ENCODE assay signal across 21 mouse cellular contexts in the genomic region with DNA sequence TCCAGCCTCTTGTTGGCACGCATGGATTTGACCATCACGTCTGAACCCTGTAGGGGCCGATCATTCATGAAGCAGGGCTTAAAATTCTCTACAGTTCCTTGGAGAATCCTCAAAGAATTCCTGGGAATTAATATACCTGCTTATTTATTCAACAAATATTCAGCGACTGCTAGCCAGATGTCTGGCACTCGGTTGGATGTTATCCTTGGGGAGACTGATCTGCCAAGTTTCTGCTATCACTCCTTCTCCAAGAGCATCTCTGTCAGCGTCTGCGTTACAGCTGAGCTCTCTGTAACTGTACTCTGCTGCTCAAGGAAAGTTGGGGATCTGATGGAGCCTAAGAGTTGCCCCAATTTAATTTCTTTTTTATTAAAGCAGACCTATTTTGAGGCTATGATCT. TPM values are rescaled to one million over a fixed set of nuclear protein-coding genes. Genes with fewer than 3 reads are reported as not detected.
DNase-seq lines count a peak whose midpoint lies in the region; ATAC-seq lines count a peak whose summit lies in the region.
"Had no signal": no experiment of that assay in that cellular context is flagged by ENCODE, and none has a peak within 500 bp of the region (broad histone marks: within the 10 kb centered on the region; RNA-seq: fewer than 3 reads in every experiment).

No protein-coding gene starts in this region.

- no peak for ATAC-seq in forebrain, embryonic 13.5 days
- no peak for ATAC-seq in forebrain, embryonic 15.5 days (replicated peaks)
- no peak for ATAC-seq in heart, embryonic 14.5 days (ENCODE audit: insufficient number of reproducible peaks, insufficient read depth, low FRiP score, low read depth)
- ATAC-seq in lung, embryonic 15.5 days (ENCODE audit: borderline replicate concordance, extremely low read depth, low FRiP score, low TSS enrichment): no peak; the same call in 1 of the 2 replicates
- ATAC-seq: CD4-positive, CD25-positive, alpha-beta regulatory T cell, adult 4 months; inflammation-experienced regulatory T-cells, adult 6 months; liver, embryonic 12.5 days; midbrain, embryonic 13.5 days had no signal

- H3K27me3 ChIP-seq in forebrain, embryonic 13.5 days: no peaks in the 10 kb centered on the region
- H3K27me3 ChIP-seq in forebrain, embryonic 15.5 days: no peaks in the 10 kb centered on the region
- H3K27me3 ChIP-seq in heart, embryonic 14.5 days (ENCODE audit: control insufficient read depth, insufficient read depth, low read length): no peaks in the 10 kb centered on the region
- 0 out of 2 replicates have a peak, but pooled peaks cover 4% of the 10 kb centered on the region for H3K27me3 ChIP-seq in lung, embryonic 15.5 days
- H3K27me3 ChIP-seq: midbrain, embryonic 13.5 days; stomach, embryonic 15.5 days had no signal

- 0 out of 2 replicates have a peak overlapping the region, but pooled peaks have one; percentile 2 for H3K27ac ChIP-seq in forebrain, embryonic 13.5 days
- no peak overlapping the region for H3K27ac ChIP-seq in forebrain, embryonic 15.5 days (replicated peaks)
- 0 out of 4 replicates have a peak overlapping the region, but pooled peaks of 1 of the 2 experiments have one; percentile 24 for H3K27ac ChIP-seq in heart, embryonic 14.5 days (replicated peaks in 1 of 2; ENCODE audit: control insufficient read depth in 1 of 2, insufficient read depth in 1 of 2, low read depth in 2 of 2, low read length in 2 of 2)
- peak overlapping the region; percentile 7; the same call in 1 of the 2 replicates for H3K27ac ChIP-seq in lung, embryonic 15.5 days
- H3K27ac ChIP-seq: liver, embryonic 12.5 days; midbrain, embryonic 13.5 days; stomach, embryonic 15.5 days had no signal

- no peaks in the 10 kb centered on the region for H3K36me3 ChIP-seq in forebrain, embryonic 13.5 days (ENCODE audit: poor library complexity, severe bottlenecking)
- no peaks in the 10 kb centered on the region for H3K36me3 ChIP-seq in forebrain, embryonic 15.5 days
- H3K36me3 ChIP-seq in heart, embryonic 14.5 days (ENCODE audit: control insufficient read depth, insufficient read depth, low read length): no peaks in the 10 kb centered on the region
- no peaks in the 10 kb centered on the region for H3K36me3 ChIP-seq in lung, embryonic 15.5 days
- H3K36me3 ChIP-seq: liver, embryonic 12.5 days; midbrain, embryonic 13.5 days; stomach, embryonic 15.5 days had no signal

- no peak for DNase-seq in heart, adult 9 months (ENCODE audit: low spot score in 2 of 2)
- no peak for DNase-seq in lung, adult 18-20 months
- DNase-seq in skeletal muscle tissue, adult 2 months (ENCODE audit: low read depth, low spot score): peak; percentile 13
- no peak for DNase-seq in right cerebral cortex, postnatal 10 days (ENCODE audit: low spot score in 2 of 2)
- DNase-seq: adrenal gland, postnatal 14 days; cerebellum, adult 11 months; kidney, adult 2 months; kidney, postnatal 25 days; lung, postnatal 10 days; thymus, adult 18-20 months; thymus, postnatal 4 days had no signal

- 63% methylated on average over 7 of the region's 7 CpGs for WGBS in forebrain, embryonic 13.5 days
- 42% methylated on average over 7 of the region's 7 CpGs for WGBS in forebrain, embryonic 15.5 days
- WGBS in heart, embryonic 14.5 days: 41% methylated on average over 7 of the region's 7 CpGs
- WGBS in lung, embryonic 15.5 days: 40% methylated on average over 7 of the region's 7 CpGs

- H3K4me2 ChIP-seq in forebrain, embryonic 13.5 days: no peak overlapping the region
- H3K4me2 ChIP-seq in forebrain, embryonic 15.5 days (replicated peaks): no peak overlapping the region
- H3K4me2 ChIP-seq in heart, embryonic 14.5 days (ENCODE audit: low read length): no peak overlapping the region
- H3K4me2 ChIP-seq in lung, embryonic 15.5 days: no peak overlapping the region
- H3K4me2 ChIP-seq: liver, embryonic 12.5 days; midbrain, embryonic 13.5 days; stomach, embryonic 15.5 days had no signal

- H3K9ac ChIP-seq in forebrain, embryonic 13.5 days: no peak overlapping the region
- H3K9ac ChIP-seq in forebrain, embryonic 15.5 days (replicated peaks): no peak overlapping the region
- H3K9ac ChIP-seq in heart, embryonic 14.5 days (ENCODE audit: low read length): peak overlapping the region; percentile 21
- H3K9ac ChIP-seq in lung, embryonic 15.5 days: no peak overlapping the region
- H3K9ac ChIP-seq: liver, embryonic 12.5 days; midbrain, embryonic 13.5 days; stomach, embryonic 15.5 days had no signal

- H3K9me3 ChIP-seq in forebrain, embryonic 13.5 days (replicated peaks): no peaks in the 10 kb centered on the region
- no peaks in the 10 kb centered on the region for H3K9me3 ChIP-seq in forebrain, embryonic 15.5 days
- H3K9me3 ChIP-seq in heart, embryonic 14.5 days (ENCODE audit: control insufficient read depth, low read length): no peaks in the 10 kb centered on the region
- H3K9me3 ChIP-seq in lung, embryonic 15.5 days: no peaks in the 10 kb centered on the region
- H3K9me3 ChIP-seq: liver, embryonic 12.5 days; midbrain, embryonic 13.5 days; stomach, embryonic 15.5 days had no signal

- H3K4me3 ChIP-seq in forebrain, embryonic 13.5 days: no peak overlapping the region
- no peak overlapping the region for H3K4me3 ChIP-seq in forebrain, embryonic 15.5 days
- H3K4me3 ChIP-seq in heart, embryonic 14.5 days (ENCODE audit: control insufficient read depth in 1 of 2, insufficient read depth in 1 of 2, low read depth in 1 of 2, low read length in 2 of 2): no peak overlapping the region
- H3K4me3 ChIP-seq in lung, embryonic 15.5 days: no peak overlapping the region
- H3K4me3 ChIP-seq: liver, embryonic 12.5 days; midbrain, embryonic 13.5 days; myocyte; stomach, embryonic 15.5 days had no signal

- peaks cover 13% of the 10 kb centered on the region for H3K4me1 ChIP-seq in forebrain, embryonic 13.5 days
- H3K4me1 ChIP-seq in forebrain, embryonic 15.5 days: peaks cover 15% of the 10 kb centered on the region
- peaks cover 20 to 28% of the 10 kb centered on the region in 2 experiments for H3K4me1 ChIP-seq in heart, embryonic 14.5 days (ENCODE audit: control insufficient read depth in 2 of 2, insufficient read depth in 2 of 2, low read length in 2 of 2)
- peaks cover 38% of the 10 kb centered on the region for H3K4me1 ChIP-seq in lung, embryonic 15.5 days
- H3K4me1 ChIP-seq: liver, embryonic 12.5 days had no signal

RNA-seq across cellular contexts. Expression of gene Hunk, which starts 25.5 kb away (rescaled TPM):
- 10.3 and 11.1 TPM in 2 replicates for polyA plus RNA-seq in forebrain, embryonic 13.5 days (2015; fragmentation: Nextera tagmentation; extraction: Ambion mirVana)
- polyA plus RNA-seq in forebrain, embryonic 15.5 days (2015; fragmentation: Nextera tagmentation; extraction: Ambion mirVana): 11.8 and 13.6 TPM in 2 replicates
- 9.7 and 10.4 TPM in 2 replicates for polyA plus RNA-seq in heart, embryonic 14.5 days (2014; fragmentation: Nextera tagmentation; extraction: Ambion mirVana)
- 14.8 and 16.6 TPM in 2 replicates for polyA plus RNA-seq in lung, embryonic 15.5 days (2015; fragmentation: Nextera tagmentation; extraction: Ambion mirVana)
- polyA plus RNA-seq: CD4-positive, CD25-positive, alpha-beta regulatory T cell, adult 4 months had no signal
